21 mouse cellular contexts compared by ENCODE assay signal in the genomic region with DNA sequence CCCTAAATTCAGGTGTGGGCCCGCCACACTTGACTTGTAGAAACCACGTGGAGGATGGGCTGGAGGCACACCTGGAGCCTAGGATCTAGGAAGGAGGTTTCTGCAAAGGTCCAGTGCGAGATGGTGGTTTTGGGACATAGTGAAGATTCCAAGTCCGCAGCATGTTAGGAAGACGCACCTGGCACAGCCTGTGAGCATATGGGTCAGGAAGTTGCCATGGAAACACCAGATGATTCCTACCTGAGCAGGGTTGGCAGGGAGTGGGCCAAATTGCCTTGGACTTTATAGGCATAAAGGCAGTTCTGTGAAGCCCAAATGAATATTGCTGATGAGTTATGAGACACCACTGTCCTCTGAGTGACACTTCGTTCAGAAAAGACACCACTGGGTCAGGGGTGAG.
DNase-seq lines count a peak whose midpoint lies in the region; ATAC-seq lines count a peak whose summit lies in the region.
"Had no signal": no experiment of that assay in that cellular context is flagged by ENCODE, and none has a peak within 500 bp of the region (broad histone marks: within the 10 kb centered on the region; RNA-seq: fewer than 3 reads in every experiment).

No protein-coding gene starts in this region.

- ATAC-seq in frontal cortex, adult (ENCODE audit: low TSS enrichment), result no peak
- ATAC-seq: forebrain, embryonic 14.5 days; intestine, postnatal 0 days; lung, postnatal 0 days; midbrain, embryonic 13.5 days; Patski had no signal

- peak; percentile 4 for DNase-seq in cerebellum, adult 11 months
- DNase-seq in cerebellum, postnatal 4 days (ENCODE audit: low spot score in 2 of 2), result no peak
- DNase-seq in urinary bladder, adult 2 months (ENCODE audit: low spot score), result peak; percentile 8
- no peak for DNase-seq in urinary bladder, postnatal 10 days (ENCODE audit: low spot score)
- DNase-seq in cerebellum, adult 9-11 months, result peak; percentile 43
- DNase-seq in B cell, adult 2 months, result no peak
- DNase-seq: adrenal gland, postnatal 14 days; kidney, adult 9 months; kidney, postnatal 10 days; layer of hippocampus, postnatal 36 days; left cerebral cortex, postnatal 4 days; liver, embryonic 13.5 days; lung, adult 18-20 months; retina, postnatal 1 day; right cerebral cortex, postnatal 25 days had no signal

Comparison
In these comparisons a context has a peak if more than half of its experiments do, and no peak if none do; other contexts are left out.
1. DNase-seq: peak in cerebellum, adult 11 months (single experiment), urinary bladder, adult 2 months (single experiment) and cerebellum, adult 9-11 months (single experiment); none in cerebellum, postnatal 4 days (0 of 2), urinary bladder, postnatal 10 days (single experiment) and B cell, adult 2 months (0 of 2).